Mouse (Mus musculus): ENCODE results near the gene Cblb. TPM values are rescaled to one million over a fixed set of nuclear protein-coding genes. Genes with fewer than 3 reads are reported as not detected.
A peak's percentile ranks its signal among the peaks of the same experiment; 100 is the strongest.

Gene Cblb
- polyA plus RNA-seq, 1 experiment from 2014 or later, result 16.4 TPM

- no peak overlapping the region for H3K4me2 ChIP-seq
- 81% methylated on average over 2 of the region's 2 CpGs for WGBS
- no peak overlapping the region for H3K9ac ChIP-seq
- no peaks in the 10 kb centered on the region for H3K4me1 ChIP-seq
- ATAC-seq (ENCODE audit: insufficient number of reproducible peaks, insufficient read depth, low FRiP score, low TSS enrichment, low read depth), result no peak
- H3K27ac ChIP-seq, result no peak overlapping the region
- H3K9me3 ChIP-seq, result no peaks in the 10 kb centered on the region
- no peaks in the 10 kb centered on the region for H3K36me3 ChIP-seq
- no peaks in the 10 kb centered on the region for H3K27me3 ChIP-seq
- no peak overlapping the region for H3K4me3 ChIP-seq
Observed at GRCm38 (mm10) chr16:52013812-52014211, 17.2 kb upstream of the Cblb start.

DNA sequence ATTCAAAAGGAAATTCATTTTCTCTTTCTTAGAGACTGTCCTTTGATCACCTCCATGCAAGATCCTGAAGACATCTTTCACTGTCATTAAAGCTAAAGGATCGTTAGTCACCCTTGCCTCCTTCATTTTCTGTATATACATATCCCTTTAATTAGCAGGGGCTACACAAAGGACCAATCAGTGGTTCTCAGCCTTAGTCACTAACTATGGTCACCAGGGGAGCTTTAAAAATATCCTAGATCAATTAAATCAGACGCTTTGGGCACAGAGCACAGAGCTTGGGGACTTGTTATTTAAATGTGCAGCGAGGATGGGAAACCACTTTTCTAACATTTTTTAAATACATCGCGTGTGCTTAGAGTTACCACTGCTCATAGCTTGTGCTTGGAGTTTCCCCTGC, 7.6 kb upstream of the Cblb start:
- 73% methylated on average over 5 of the region's 5 CpGs for WGBS
- H3K4me1 ChIP-seq, result no peaks in the 10 kb centered on the region
- no peak for ATAC-seq (ENCODE audit: insufficient number of reproducible peaks, insufficient read depth, low FRiP score, low TSS enrichment, low read depth)
- no peak overlapping the region for H3K4me2 ChIP-seq
- H3K36me3 ChIP-seq, result no peaks in the 10 kb centered on the region
- no peak overlapping the region for H3K9ac ChIP-seq
- H3K27me3 ChIP-seq, result no peaks in the 10 kb centered on the region
- H3K27ac ChIP-seq, result no peak overlapping the region
- H3K9me3 ChIP-seq, result no peaks in the 10 kb centered on the region
- no peak overlapping the region for H3K4me3 ChIP-seq

DNA sequence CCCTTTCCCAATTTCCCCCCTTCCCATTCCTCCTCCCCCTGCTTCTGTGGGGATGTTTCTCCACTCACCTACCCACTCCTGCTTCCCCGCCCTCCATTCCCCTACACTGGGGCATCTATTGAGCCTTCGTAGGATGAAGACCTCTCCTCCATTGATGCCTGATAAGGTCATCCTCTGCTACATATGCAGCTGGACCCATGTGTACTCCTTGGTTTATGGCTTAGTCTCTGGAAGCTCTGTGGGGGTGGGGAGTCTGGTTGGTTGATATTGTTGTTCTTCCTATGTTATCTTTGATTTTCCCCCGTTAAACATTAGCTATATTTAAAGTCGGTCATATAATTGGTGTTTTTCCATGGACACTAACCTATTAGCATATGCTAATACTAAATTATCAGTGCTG, 3.7 kb upstream of the Cblb start:
- no peak overlapping the region for H3K27ac ChIP-seq
- no peaks in the 10 kb centered on the region for H3K36me3 ChIP-seq
- no peaks in the 10 kb centered on the region for H3K27me3 ChIP-seq
- WGBS, result 95% methylated on average over 4 of the region's 4 CpGs
- H3K4me1 ChIP-seq, result peaks cover 8% of the 10 kb centered on the region; the same call in 1 of the 2 replicates
- no peak overlapping the region for H3K4me3 ChIP-seq
- H3K4me2 ChIP-seq, result no peak overlapping the region
- no peaks in the 10 kb centered on the region for H3K9me3 ChIP-seq
- no peak overlapping the region for H3K9ac ChIP-seq
- ATAC-seq (ENCODE audit: insufficient number of reproducible peaks, insufficient read depth, low FRiP score, low TSS enrichment, low read depth), result no peak

DNA sequence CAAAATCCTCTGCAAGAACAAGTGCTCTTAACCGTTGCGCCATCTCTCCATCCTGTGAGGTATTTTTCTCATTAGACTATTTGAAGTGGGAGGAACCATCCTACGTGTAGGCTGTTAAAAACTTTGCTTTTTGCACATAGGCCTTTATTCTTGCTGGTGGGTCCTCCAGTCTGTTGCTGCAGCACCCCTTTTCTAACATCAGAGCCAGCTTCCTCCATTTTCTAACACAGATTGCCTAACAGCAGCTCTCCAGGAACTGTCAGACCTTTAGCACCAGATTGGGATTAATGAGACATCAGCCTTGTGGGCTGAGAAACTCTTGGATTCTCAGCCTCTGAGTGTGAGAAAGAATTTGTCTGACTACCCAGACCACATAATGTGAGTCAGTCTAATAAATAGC, 2.0 kb upstream of the Cblb start:
- H3K4me1 ChIP-seq, result peaks cover 13% of the 10 kb centered on the region
- 89% methylated on average over 3 of the region's 3 CpGs for WGBS
- H3K4me3 ChIP-seq, result no peak overlapping the region
- H3K9me3 ChIP-seq, result no peaks in the 10 kb centered on the region
- no peak for ATAC-seq (ENCODE audit: insufficient number of reproducible peaks, insufficient read depth, low FRiP score, low TSS enrichment, low read depth)
- no peak overlapping the region for H3K4me2 ChIP-seq
- H3K27ac ChIP-seq, result no peak overlapping the region
- H3K27me3 ChIP-seq, result no peaks in the 10 kb centered on the region
- H3K9ac ChIP-seq, result no peak overlapping the region
- peaks cover 2% of the 10 kb centered on the region for H3K36me3 ChIP-seq

GRCm38 (mm10) chr16:52031712-52032251, 757 bp downstream of the Cblb start:
- Histone ChIP-seq H3K4me1 (peaks cover 33% of the 10 kb centered on the region), H3K9me3 (no peaks in the 10 kb centered on the region), H3K27me3 (no peaks in the 10 kb centered on the region), H3K9ac (peak overlapping the region; percentile 92), H3K4me3 (peak overlapping the region; percentile 85), H3K36me3 (peaks cover 28% of the 10 kb centered on the region), H3K27ac (peak overlapping the region; percentile 96), H3K4me2 (peak overlapping the region; percentile 66)
- ATAC-seq (ENCODE audit: insufficient number of reproducible peaks, insufficient read depth, low FRiP score, low TSS enrichment, low read depth), result peak; percentile 75
- WGBS, result 0% methylated on average over 37 of the region's 37 CpGs

GRCm38 (mm10) chr16:52032376-52033330, 1.6 kb downstream of the Cblb start:
- peaks cover 28% of the 10 kb centered on the region for H3K36me3 ChIP-seq
- peak overlapping the region; percentile 92 for H3K9ac ChIP-seq
- H3K4me2 ChIP-seq, result peak overlapping the region; percentile 66
- H3K27me3 ChIP-seq, result no peaks in the 10 kb centered on the region
- WGBS, result 12% methylated on average over 29 of the region's 29 CpGs
- ATAC-seq (ENCODE audit: insufficient number of reproducible peaks, insufficient read depth, low FRiP score, low TSS enrichment, low read depth), result no peak
- H3K4me1 ChIP-seq, result peaks cover 33% of the 10 kb centered on the region
- H3K4me3 ChIP-seq, result peak overlapping the region; percentile 85
- peak overlapping the region; percentile 96 for H3K27ac ChIP-seq
- no peaks in the 10 kb centered on the region for H3K9me3 ChIP-seq

GRCm38 (mm10) chr16:52033381-52034315, 2.6 kb downstream of the Cblb start:
- Histone ChIP-seq H3K27me3 (no peaks in the 10 kb centered on the region), H3K9me3 (no peaks in the 10 kb centered on the region), H3K9ac (no peak overlapping the region), H3K4me2 (peak overlapping the region; percentile 66), H3K4me1 (peaks cover 33% of the 10 kb centered on the region), H3K4me3 (peak overlapping the region; percentile 85), H3K36me3 (peaks cover 35% of the 10 kb centered on the region), H3K27ac (no peak overlapping the region)
- WGBS, result 90% methylated on average over 4 of the region's 4 CpGs
- no peak for ATAC-seq (ENCODE audit: insufficient number of reproducible peaks, insufficient read depth, low FRiP score, low TSS enrichment, low read depth)

DNA sequence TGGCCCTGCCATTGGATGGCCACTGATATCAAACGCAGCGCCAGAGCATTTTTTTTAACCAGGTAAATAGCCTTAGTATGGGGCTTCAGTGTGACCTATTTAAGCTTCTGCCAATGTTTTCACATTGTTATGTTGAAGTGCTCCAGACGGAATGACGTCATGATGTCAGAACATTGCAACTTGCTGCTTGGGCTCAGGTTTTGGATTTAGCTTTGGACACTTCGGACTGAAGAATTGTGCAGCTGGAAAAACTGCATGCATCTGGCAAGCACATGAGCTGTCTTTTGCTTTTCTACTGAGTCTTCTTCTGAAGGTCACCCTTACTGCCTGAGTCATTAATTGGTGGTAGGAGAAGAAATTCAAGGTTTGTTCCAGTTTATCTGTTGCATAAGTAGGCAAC, 3.3 kb downstream of the Cblb start:
- H3K27ac ChIP-seq, result no peak overlapping the region
- no peak overlapping the region for H3K9ac ChIP-seq
- 90% methylated on average over 5 of the region's 5 CpGs for WGBS
- no peaks in the 10 kb centered on the region for H3K9me3 ChIP-seq
- no peak overlapping the region for H3K4me3 ChIP-seq
- H3K4me2 ChIP-seq, result peak overlapping the region; percentile 39
- peaks cover 39% of the 10 kb centered on the region for H3K36me3 ChIP-seq
- no peaks in the 10 kb centered on the region for H3K27me3 ChIP-seq
- peaks cover 33% of the 10 kb centered on the region for H3K4me1 ChIP-seq
- no peak for ATAC-seq (ENCODE audit: insufficient number of reproducible peaks, insufficient read depth, low FRiP score, low TSS enrichment, low read depth)

DNA sequence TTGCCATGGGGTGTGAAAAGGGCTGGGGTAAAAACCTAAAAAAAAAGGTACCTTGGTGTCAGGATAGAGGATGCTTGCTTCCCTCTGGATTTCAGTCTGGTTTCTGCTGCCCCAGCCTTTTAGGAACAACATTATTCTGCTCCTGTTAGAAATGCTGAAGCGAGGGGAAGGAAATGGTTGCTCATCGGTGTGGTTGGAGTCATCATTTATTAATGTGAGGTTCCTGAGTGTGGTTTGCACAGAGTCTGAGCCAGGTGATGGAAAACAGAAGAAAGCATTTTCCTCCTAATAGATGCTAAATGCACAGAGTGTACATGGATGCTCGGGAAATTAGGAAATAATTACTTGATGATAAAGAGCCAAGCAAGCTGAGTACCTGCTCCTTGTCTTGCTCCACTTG, 5.3 kb downstream of the Cblb start:
- Histone ChIP-seq H3K36me3 (peaks cover 39% of the 10 kb centered on the region), H3K4me3 (no peak overlapping the region), H3K9me3 (no peaks in the 10 kb centered on the region), H3K9ac (no peak overlapping the region), H3K4me2 (no peak overlapping the region), H3K27ac (no peak overlapping the region), H3K4me1 (peaks cover 30% of the 10 kb centered on the region), H3K27me3 (no peaks in the 10 kb centered on the region)
- 81% methylated on average over 3 of the region's 3 CpGs for WGBS
- ATAC-seq (ENCODE audit: insufficient number of reproducible peaks, insufficient read depth, low FRiP score, low TSS enrichment, low read depth), result no peak

DNA sequence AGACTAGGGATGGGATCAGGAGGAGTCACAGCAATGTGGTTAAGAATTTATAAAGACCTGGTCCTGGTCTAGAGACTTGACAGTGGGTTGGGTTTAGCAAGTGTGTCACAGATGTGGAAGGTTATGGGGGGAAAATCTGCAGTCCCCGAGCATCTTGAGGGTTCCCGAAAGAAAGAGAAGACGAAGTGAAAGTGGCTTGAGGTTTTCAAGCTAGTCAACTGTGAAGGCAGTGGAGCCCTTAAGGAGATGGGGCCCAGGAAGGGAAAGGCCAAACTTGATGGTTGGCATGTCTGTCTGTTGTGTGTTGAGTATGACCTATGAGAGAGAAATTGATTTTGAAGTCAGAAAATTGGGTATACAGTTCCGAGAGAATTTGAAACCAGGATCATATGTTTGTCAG, 7.3 kb downstream of the Cblb start:
- Histone ChIP-seq H3K4me1 (peaks cover 34% of the 10 kb centered on the region), H3K4me3 (no peak overlapping the region), H3K27me3 (no peaks in the 10 kb centered on the region), H3K9ac (no peak overlapping the region), H3K9me3 (no peaks in the 10 kb centered on the region), H3K27ac (no peak overlapping the region), H3K4me2 (no peak overlapping the region), H3K36me3 (peaks cover 39% of the 10 kb centered on the region)
- ATAC-seq (ENCODE audit: insufficient number of reproducible peaks, insufficient read depth, low FRiP score, low TSS enrichment, low read depth), result no peak
- WGBS, result 83% methylated on average over 4 of the region's 4 CpGs

DNA sequence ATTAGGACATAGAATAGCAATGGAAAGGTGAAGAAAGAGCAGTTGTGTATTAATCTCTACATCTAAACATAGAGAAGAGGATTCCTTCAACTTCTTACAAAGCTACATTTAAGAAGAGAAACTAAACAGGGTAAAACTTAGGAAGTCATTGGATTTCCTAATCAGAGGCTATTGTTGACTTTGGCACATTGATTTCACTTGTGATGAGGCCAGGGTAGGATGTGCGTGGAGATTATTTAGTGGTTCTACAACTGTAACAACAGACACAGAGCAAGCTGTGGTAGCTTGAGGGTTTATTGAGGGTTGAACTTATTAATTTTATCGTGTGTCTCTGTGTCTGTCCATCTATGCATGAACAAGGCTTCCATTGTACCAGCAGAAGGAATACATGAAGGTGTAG, 7.8 kb downstream of the Cblb start:
- ATAC-seq (ENCODE audit: insufficient number of reproducible peaks, insufficient read depth, low FRiP score, low TSS enrichment, low read depth), result no peak
- 80% methylated on average over 2 of the region's 2 CpGs for WGBS

More for the DNA sequence above, 7.8 kb downstream of the Cblb start:
- Histone ChIP-seq H3K4me3 (no peak overlapping the region), H3K9ac (no peak overlapping the region), H3K27ac (no peak overlapping the region), H3K36me3 (peaks cover 39% of the 10 kb centered on the region), H3K9me3 (no peaks in the 10 kb centered on the region), H3K4me1 (peaks cover 31% of the 10 kb centered on the region), H3K27me3 (no peaks in the 10 kb centered on the region), H3K4me2 (no peak overlapping the region)
